8 mouse cellular contexts compared by ENCODE assay signal in genomic region chr11:88241468-88242301, GRCm38 (mm10). TPM values are rescaled to one million over a fixed set of nuclear protein-coding genes. Genes with fewer than 3 reads are reported as not detected.
DNase-seq lines count a peak whose midpoint lies in the region; ATAC-seq and TF ChIP-seq lines count a peak whose summit lies in the region.

No protein-coding gene starts in this region.

- H3K9me3 ChIP-seq in embryonic facial prominence, embryonic 12.5 days = no peaks in the 10 kb centered on the region
- H3K9me3 ChIP-seq in midbrain, embryonic 11.5 days (ENCODE audit: control insufficient read depth, low read length) = peaks cover 3% of the 10 kb centered on the region; the same call in 1 of the 2 replicates

- peaks cover 18% of the 10 kb centered on the region for H3K4me1 ChIP-seq in embryonic facial prominence, embryonic 12.5 days
- no peaks in the 10 kb centered on the region for H3K4me1 ChIP-seq in kidney, adult 2 months (ENCODE audit: control insufficient read depth, insufficient read depth, low read length)
- H3K4me1 ChIP-seq in midbrain, embryonic 11.5 days (ENCODE audit: control insufficient read depth, insufficient read depth, low read length) = peaks cover 44% of the 10 kb centered on the region

- H3K4me3 ChIP-seq in embryonic facial prominence, embryonic 12.5 days = no peak overlapping the region
- no peak overlapping the region for H3K4me3 ChIP-seq in kidney, adult 2 months (ENCODE audit: insufficient read depth, low read depth, low read length)
- H3K4me3 ChIP-seq in midbrain, embryonic 11.5 days (ENCODE audit: low read depth, low read length) = no peak overlapping the region

- no peak overlapping the region for H3K9ac ChIP-seq in embryonic facial prominence, embryonic 12.5 days
- peak overlapping the region; percentile 18 for H3K9ac ChIP-seq in midbrain, embryonic 11.5 days (ENCODE audit: low read length)

- H3K27me3 ChIP-seq in embryonic facial prominence, embryonic 12.5 days = no peaks in the 10 kb centered on the region
- no peaks in the 10 kb centered on the region for H3K27me3 ChIP-seq in kidney, adult 2 months (replicated peaks; ENCODE audit: control insufficient read depth, insufficient read depth, low read length)
- H3K27me3 ChIP-seq in midbrain, embryonic 11.5 days (ENCODE audit: control insufficient read depth, insufficient read depth, low read length) = no peaks in the 10 kb centered on the region

- no peak for TF ChIP-seq POLR2A in brain, embryonic 14.5 days (IDR thresholded peaks at IDR 0.05; ENCODE audit: borderline replicate concordance, extremely low read depth, insufficient read depth, insufficient read length, poor library complexity, severe bottlenecking)
- no peak for TF ChIP-seq POLR2A in kidney, adult 2 months (IDR thresholded peaks at IDR 0.05; ENCODE audit: low read depth, low read length)

- 33% methylated on average over 12 of the region's 12 CpGs for WGBS in embryonic facial prominence, embryonic 12.5 days
- WGBS in kidney, adult 2 months = 61% methylated on average over 12 of the region's 12 CpGs
- WGBS in midbrain, embryonic 11.5 days = 24% methylated on average over 12 of the region's 12 CpGs

- H3K4me2 ChIP-seq in embryonic facial prominence, embryonic 12.5 days (replicated peaks) = no peak overlapping the region
- H3K4me2 ChIP-seq in midbrain, embryonic 11.5 days = no peak overlapping the region

- H3K27ac ChIP-seq in embryonic facial prominence, embryonic 12.5 days = peak overlapping the region; percentile 13
- no peak overlapping the region for H3K27ac ChIP-seq in kidney, adult 2 months (ENCODE audit: insufficient read depth, low read depth, low read length)
- H3K27ac ChIP-seq in midbrain, embryonic 11.5 days (ENCODE audit: low read depth, low read length) = peak overlapping the region; percentile 95

- no peak for ATAC-seq in embryonic facial prominence, embryonic 12.5 days (ENCODE audit: insufficient number of reproducible peaks, insufficient read depth, low FRiP score, low TSS enrichment)
- ATAC-seq in midbrain, embryonic 11.5 days (ENCODE audit: low FRiP score) = peak; percentile 24; the same call in 1 of the 2 replicates
- ATAC-seq in inflammation-experienced regulatory T-cells, adult 6 months = no peak

- DNase-seq in brain, embryonic 14.5 days (ENCODE audit: low read depth) = peak; percentile 45
- DNase-seq in kidney, adult 2 months = peak; percentile 59
- DNase-seq in midbrain, embryonic 11.5 days (ENCODE audit: low spot score, missing footprints) = peak; percentile 92
- no peak for DNase-seq in right cerebral cortex, postnatal 36 days (ENCODE audit: low spot score in 2 of 2)
- no peak for DNase-seq in layer of hippocampus, adult 9-11 months
- DNase-seq in urinary bladder, adult 2 months (ENCODE audit: low spot score) = no peak

- no peak for TF ChIP-seq CTCF in brain, embryonic 14.5 days (IDR thresholded peaks at IDR 0.05; ENCODE audit: borderline replicate concordance, extremely low read depth, insufficient read depth, insufficient read length)
- no peak for TF ChIP-seq CTCF in kidney, adult 2 months (conservative IDR thresholded peaks at IDR 0.05; ENCODE audit: insufficient read depth, insufficient read length, low read depth, low read length)

- H3K36me3 ChIP-seq in embryonic facial prominence, embryonic 12.5 days = no peaks in the 10 kb centered on the region
- no peaks in the 10 kb centered on the region for H3K36me3 ChIP-seq in kidney, adult 2 months (ENCODE audit: control insufficient read depth, insufficient read depth, low read length)
- H3K36me3 ChIP-seq in midbrain, embryonic 11.5 days (ENCODE audit: control insufficient read depth, insufficient read depth, low read length) = no peaks in the 10 kb centered on the region

RNA-seq across cellular contexts. Expression of gene Mrps23, which starts 37.5 kb away (rescaled TPM):
- 74.9 and 79.0 TPM in 2 replicates for polyA plus RNA-seq in brain, embryonic 14.5 days (2012; rRNA removed)
- 63.2 and 65.3 TPM in 2 replicates for polyA plus RNA-seq in embryonic facial prominence, embryonic 12.5 days (2016; fragmentation: Nextera tagmentation; extraction: Ambion mirVana)
- 53.0 and 61.6 TPM in 2 replicates for polyA plus RNA-seq in kidney, adult 2 months (2012; rRNA removed)
- polyA plus RNA-seq in midbrain, embryonic 11.5 days (2014; fragmentation: Nextera tagmentation; extraction: Ambion mirVana) = 88.8 TPM in 2 replicates
- 100 to 1,000 TPM in 2 of 3 experiments, 10 to 100 TPM in 1; 75.3 to 134 (median 101) TPM for polyA plus RNA-seq in inflammation-experienced regulatory T-cells, adult 6 months (2017; shearing (Covaris generic))
- 77.3 and 83.9 TPM in 2 replicates for polyA plus RNA-seq in urinary bladder, adult 2 months (2012; rRNA removed)

RNA-seq across cellular contexts. Expression of gene Ccdc182, which starts 52.2 kb away (rescaled TPM):
- 0.20 and 0.30 TPM in 2 replicates for polyA plus RNA-seq in brain, embryonic 14.5 days (2012; rRNA removed)
- 0.93 and 1.9 TPM in 2 replicates for polyA plus RNA-seq in embryonic facial prominence, embryonic 12.5 days (2016; fragmentation: Nextera tagmentation; extraction: Ambion mirVana)
- 0.34 and 0.61 TPM in 2 replicates for polyA plus RNA-seq in kidney, adult 2 months (2012; rRNA removed)
- polyA plus RNA-seq in midbrain, embryonic 11.5 days (2014; fragmentation: Nextera tagmentation; extraction: Ambion mirVana) = 9.1 and 9.5 TPM in 2 replicates
- polyA plus RNA-seq in inflammation-experienced regulatory T-cells, adult 6 months (2017; shearing (Covaris generic)) = not detected
- polyA plus RNA-seq in urinary bladder, adult 2 months (2012; rRNA removed) = not detected in 2 replicates

Comparison
In these comparisons a context has a peak if more than half of its experiments do, and no peak if none do; other contexts are left out.
1. DNase-seq: peak in brain, embryonic 14.5 days (single experiment), kidney, adult 2 months (single experiment) and midbrain, embryonic 11.5 days (single experiment); none in right cerebral cortex, postnatal 36 days (0 of 2), layer of hippocampus, adult 9-11 months (single experiment) and urinary bladder, adult 2 months (single experiment).